Mouse (Mus musculus) testis, adult 2 months (tissue): Measurements from ENCODE around the gene Ruvbl1. TPM values are rescaled to one million over a fixed set of nuclear protein-coding genes. Genes with fewer than 3 reads are reported as not detected.
A peak's percentile ranks its signal among the peaks of the same experiment; 100 is the strongest.

Experiments
- H3K27ac ChIP-seq: fragments of 200-500 bp; 2 replicates; pipeline ENCODE4 v1.5.1; 2012; ENCODE audit warnings: low read depth, low read length; ENCODE audit not compliant: control insufficient read depth, insufficient read depth
- H3K27me3 ChIP-seq: fragments of 200-500 bp; 2 replicates; pipeline ENCODE4 v1.6.1; 2012; ENCODE audit warnings: mild to moderate bottlenecking, low read length, moderate library complexity; ENCODE audit not compliant: control insufficient read depth, insufficient read depth
- H3K36me3 ChIP-seq: fragments of 200-500 bp; 2 replicates; pipeline ENCODE4 v1.6.1; 2012; ENCODE audit warnings: mild to moderate bottlenecking, low read length; ENCODE audit not compliant: control insufficient read depth, insufficient read depth
- H3K4me1 ChIP-seq: fragments of 200-500 bp; 2 replicates; pipeline ENCODE4 v1.6.1; 2012; ENCODE audit warnings: low read length; ENCODE audit not compliant: control insufficient read depth, insufficient read depth
- H3K4me3 ChIP-seq: fragments of 200-500 bp; 2 replicates; pipeline ENCODE4 v1.5.1; 2012; ENCODE audit warnings: low read depth, mild to moderate bottlenecking, low read length, moderate library complexity, mixed read lengths; ENCODE audit not compliant: control insufficient read depth
- CTCF ChIP-seq: fragments of 200-500 bp; IDR thresholded peaks from 2 replicates; pipeline ENCODE4 v1.5.1; 2012; ENCODE audit warnings: low read depth, mild to moderate bottlenecking, inconsistent platforms, low read length, moderate library complexity; ENCODE audit not compliant: control insufficient read depth, insufficient read depth, insufficient replicate concordance
- POLR2A ChIP-seq: fragments of 200-500 bp; IDR thresholded peaks from 2 replicates; pipeline ENCODE4 v1.6.1; 2012; ENCODE audit warnings: low read depth, mild to moderate bottlenecking, inconsistent platforms, low read length, moderate library complexity; ENCODE audit not compliant: control insufficient read depth
- polyA plus RNA-seq: library from polyadenylated mRNA; depleted of rRNA; stranded (reverse); fragments of >200 nt; gene quantifications from 2 replicates; pipeline ENCODE4 v1.2.3, GENCODE M21; 2012

The Ruvbl1 gene
- polyA plus RNA-seq, 1 experiment: 27.0 TPM

DNA sequence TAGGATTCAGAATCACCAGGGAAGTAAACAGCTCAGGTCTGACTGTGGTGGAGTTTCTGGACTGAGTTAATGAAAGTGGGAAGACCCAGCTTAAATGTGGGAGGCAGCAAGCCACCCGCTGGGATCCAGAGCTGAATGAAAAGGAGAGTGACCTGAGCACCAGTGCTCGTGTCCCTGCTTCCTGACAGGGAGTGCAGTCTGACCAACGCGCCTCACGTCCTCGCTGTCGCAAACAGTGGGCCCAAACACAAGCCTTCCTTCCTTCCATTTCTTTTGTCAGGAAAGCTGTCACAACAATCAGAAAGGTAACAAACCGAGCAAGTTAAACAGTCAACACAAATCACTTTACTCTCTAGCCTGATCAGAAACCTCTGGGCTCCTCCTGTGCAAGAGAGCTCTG is 50.8 kb downstream of the Ruvbl1 start:
- Histone ChIP-seq H3K4me1 (peaks cover 6% of the 10 kb centered on the region), H3K27ac (no peak overlapping the region), H3K27me3 (no peaks in the 10 kb centered on the region), H3K36me3 (peaks cover 6% of the 10 kb centered on the region), H3K4me3 (no peak overlapping the region)
- no peak for TF ChIP-seq POLR2A
- no peak for TF ChIP-seq CTCF

DNA sequence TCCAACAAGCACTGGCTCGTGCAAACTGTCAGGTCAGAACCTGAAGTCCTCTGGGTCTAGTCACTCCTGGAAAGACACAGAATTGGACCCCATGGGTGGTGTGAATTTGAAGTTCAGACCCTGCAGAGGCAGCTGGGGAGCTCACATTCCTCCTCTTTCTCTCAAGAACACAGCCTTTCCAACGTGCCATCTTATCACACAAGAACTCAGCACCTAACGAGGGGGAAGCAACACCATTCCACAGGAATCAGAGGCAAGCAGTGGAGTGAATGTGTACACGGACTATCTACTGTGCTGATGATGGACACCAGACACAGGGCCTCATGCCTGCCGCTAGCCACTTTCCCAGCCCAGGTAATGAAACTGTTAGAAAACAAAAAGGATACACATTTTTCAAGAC is 51.5 kb downstream of the Ruvbl1 start:
- peaks cover 6% of the 10 kb centered on the region for H3K36me3 ChIP-seq
- TF ChIP-seq CTCF (no peak), POLR2A (no peak)
- H3K27ac ChIP-seq: no peak overlapping the region
- no peak overlapping the region for H3K4me3 ChIP-seq
- no peaks in the 10 kb centered on the region for H3K27me3 ChIP-seq
- H3K4me1 ChIP-seq: peaks cover 6% of the 10 kb centered on the region

DNA sequence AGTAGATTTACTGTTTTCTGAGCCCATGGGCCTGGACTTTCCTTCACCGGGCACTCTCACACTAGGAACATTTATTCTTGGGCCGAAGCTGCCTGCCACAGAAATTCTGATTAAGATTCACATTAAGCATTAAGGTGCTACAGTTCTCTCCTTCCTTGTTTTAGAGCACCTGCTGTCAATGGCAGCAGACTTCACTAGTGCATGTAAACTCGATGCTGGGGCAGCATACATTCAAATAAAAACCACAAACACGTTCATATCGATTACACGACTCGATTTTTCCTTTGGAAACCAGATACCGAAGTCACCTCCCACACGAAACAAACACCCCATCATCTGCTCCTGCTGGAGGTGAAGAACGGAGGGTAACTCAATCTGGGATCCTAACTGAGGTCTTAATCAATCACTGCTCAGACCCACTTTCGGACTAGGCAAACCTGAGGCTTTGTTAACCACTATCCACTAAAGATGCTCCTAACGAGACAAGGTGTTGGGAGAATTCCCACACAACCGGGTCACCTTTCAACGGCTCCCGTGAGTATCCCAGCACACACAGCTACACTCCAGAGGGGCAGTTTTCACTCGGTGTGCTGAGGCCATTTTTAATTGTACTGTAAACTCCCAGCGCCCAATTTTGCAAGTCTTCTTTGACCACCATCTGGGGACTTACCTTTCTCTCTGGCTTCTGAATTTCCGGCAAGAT is 52.6 kb downstream of the Ruvbl1 start:
- H3K27ac ChIP-seq: peak overlapping the region; percentile 82
- TF ChIP-seq CTCF: no peak
- TF ChIP-seq POLR2A: no peak
- no peaks in the 10 kb centered on the region for H3K27me3 ChIP-seq
- peaks cover 2% of the 10 kb centered on the region for H3K36me3 ChIP-seq
- H3K4me1 ChIP-seq: peaks cover 6% of the 10 kb centered on the region
- peak overlapping the region; percentile 100 for H3K4me3 ChIP-seq

DNA sequence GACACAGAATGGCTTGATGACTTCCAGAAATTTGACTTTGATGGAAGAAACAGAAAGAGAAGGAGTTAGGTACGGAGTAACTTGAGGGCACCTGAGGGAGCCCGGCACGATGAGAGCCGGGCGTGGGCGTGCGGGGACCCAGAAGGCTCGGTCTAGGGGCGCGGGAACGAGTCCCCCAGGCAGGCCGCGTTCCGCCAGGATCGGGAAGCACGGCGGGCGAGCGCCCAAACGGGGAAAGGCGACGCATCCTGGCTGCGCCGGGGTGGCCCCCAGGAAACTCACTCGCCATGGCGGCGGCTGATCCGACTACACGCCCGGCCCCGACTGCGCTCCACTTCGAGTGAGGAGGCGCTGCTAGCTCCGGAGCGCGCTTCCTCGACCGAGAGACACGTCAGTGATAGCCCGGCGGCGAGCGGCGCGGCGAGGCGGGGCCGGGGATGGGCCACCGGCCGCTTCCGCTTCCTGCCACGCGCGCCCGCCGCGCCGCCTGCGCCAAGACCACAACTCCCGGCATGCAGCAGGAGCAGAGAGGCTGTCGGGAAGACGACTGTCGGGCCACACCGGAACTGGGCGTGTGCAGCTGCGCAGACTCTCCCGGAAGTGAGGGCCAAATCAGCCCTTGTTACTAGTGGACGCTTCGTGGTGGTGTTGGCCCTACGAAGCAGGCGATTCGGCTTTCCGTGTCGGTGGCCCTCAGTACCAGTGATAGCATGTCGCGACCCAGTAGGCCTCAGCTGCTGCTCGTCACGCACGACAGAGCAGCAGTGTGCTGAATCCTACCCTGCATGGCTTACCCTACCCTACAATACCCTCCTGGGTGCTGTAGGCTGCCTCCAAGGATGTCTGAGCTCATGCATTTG is 53.4 kb downstream of the Ruvbl1 start, which contains the start of gene Sec61a1:
Sec61a1 (minus strand) TSS at position 502 of the 860 bp plus-strand sequence.
- H3K4me3 ChIP-seq: peak within 1 kb of the TSS; percentile 100
- H3K27me3 ChIP-seq: no peaks in the 10 kb centered on the region
- peak within 1 kb of the TSS; percentile 97 for H3K27ac ChIP-seq
- peaks cover 2% of the 10 kb centered on the region for H3K36me3 ChIP-seq
- peak; percentile 98 for TF ChIP-seq POLR2A
- no peak for TF ChIP-seq CTCF
- peaks cover 6% of the 10 kb centered on the region for H3K4me1 ChIP-seq

DNA sequence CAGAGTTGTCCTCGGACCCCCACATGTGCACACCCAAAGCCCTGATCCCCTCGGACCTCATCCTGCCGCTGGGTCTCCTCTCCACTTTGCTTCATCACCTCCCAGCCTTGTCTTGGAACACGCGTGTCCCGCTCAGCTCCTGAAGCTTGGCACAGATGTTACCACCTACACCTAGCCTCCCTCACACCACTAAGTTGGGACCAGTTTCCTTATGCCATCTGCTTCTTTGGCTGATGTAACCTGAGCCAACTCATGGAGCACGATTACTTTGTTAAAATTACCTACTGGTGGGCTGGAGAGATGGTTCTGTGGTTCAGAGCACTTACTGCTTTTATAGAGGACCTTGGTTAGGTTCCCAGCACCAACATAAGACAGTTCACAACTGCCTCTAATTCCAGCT is 56.6 kb downstream of the Ruvbl1 start:
- no peaks in the 10 kb centered on the region for H3K36me3 ChIP-seq
- no peaks in the 10 kb centered on the region for H3K27me3 ChIP-seq
- H3K27ac ChIP-seq: no peak overlapping the region
- peaks cover 6% of the 10 kb centered on the region for H3K4me1 ChIP-seq
- no peak for TF ChIP-seq CTCF
- TF ChIP-seq POLR2A: no peak
- no peak overlapping the region for H3K4me3 ChIP-seq

DNA sequence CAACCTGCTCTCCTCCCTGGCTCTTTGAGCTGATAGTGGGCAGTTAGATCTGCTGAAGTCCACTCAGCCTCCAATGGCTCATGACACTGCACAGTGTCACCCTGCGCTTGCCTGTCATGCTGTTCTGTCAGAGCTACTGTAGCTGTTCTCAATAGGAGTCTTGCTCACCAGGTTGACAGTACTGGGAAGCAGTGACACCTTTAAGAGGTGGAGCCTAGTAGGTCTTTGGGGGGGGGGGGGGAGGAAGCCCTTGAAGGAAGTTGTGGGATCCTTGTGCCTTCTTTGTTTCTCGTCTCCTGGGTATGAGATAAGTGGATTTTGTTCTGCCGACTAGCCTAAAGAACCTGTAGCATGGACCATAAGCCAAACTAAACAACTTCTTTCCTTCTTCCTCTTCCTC is 57.4 kb downstream of the Ruvbl1 start:
- no peak overlapping the region for H3K4me3 ChIP-seq
- no peaks in the 10 kb centered on the region for H3K27me3 ChIP-seq
- H3K27ac ChIP-seq: no peak overlapping the region
- peaks cover 4% of the 10 kb centered on the region for H3K4me1 ChIP-seq
- no peak for TF ChIP-seq POLR2A
- no peak for TF ChIP-seq CTCF
- no peaks in the 10 kb centered on the region for H3K36me3 ChIP-seq

GRCm38 (mm10) chr6:88523043-88523442 is 57.8 kb downstream of the Ruvbl1 start:
- Histone ChIP-seq H3K4me3 (no peak overlapping the region), H3K4me1 (peaks cover 4% of the 10 kb centered on the region), H3K27ac (no peak overlapping the region), H3K36me3 (no peaks in the 10 kb centered on the region), H3K27me3 (no peaks in the 10 kb centered on the region)
- TF ChIP-seq CTCF (no peak), POLR2A (no peak)
